ENCODE assay signal across 8 mouse cellular contexts in the genomic region with DNA sequence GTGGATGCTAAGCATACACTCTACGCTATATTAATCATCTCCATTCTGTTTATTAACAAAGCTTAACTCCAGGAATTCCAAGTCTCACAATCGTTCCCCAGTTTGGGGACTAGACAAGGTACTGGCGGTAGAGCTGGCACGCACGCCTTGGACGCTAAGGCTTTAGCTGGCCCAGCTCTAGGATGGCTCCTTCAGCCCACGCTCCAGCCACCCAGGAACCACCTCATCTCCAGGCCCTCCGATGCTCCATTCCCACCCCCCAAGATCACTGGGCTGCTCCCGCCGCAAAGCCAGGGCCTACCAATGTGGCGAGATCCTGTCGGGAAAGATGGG. TPM values are rescaled to one million over a fixed set of nuclear protein-coding genes. Genes with fewer than 3 reads are reported as not detected.
DNase-seq lines count a peak whose midpoint lies in the region; ATAC-seq and TF ChIP-seq lines count a peak whose summit lies in the region.

No protein-coding gene starts in this region.

- peak overlapping the region; percentile 66 for H3K4me2 ChIP-seq in embryonic facial prominence, embryonic 13.5 days
- H3K4me2 ChIP-seq in intestine, postnatal 0 days (replicated peaks; ENCODE audit: low read depth), result peak overlapping the region; percentile 70
- peak overlapping the region; percentile 71 for H3K4me2 ChIP-seq in neural tube, embryonic 12.5 days (replicated peaks)

- no peaks in the 10 kb centered on the region for H3K4me1 ChIP-seq in embryonic facial prominence, embryonic 13.5 days
- no peaks in the 10 kb centered on the region for H3K4me1 ChIP-seq in intestine, postnatal 0 days (replicated peaks; ENCODE audit: control insufficient read depth, insufficient read depth, low read length)
- no peaks in the 10 kb centered on the region for H3K4me1 ChIP-seq in neural tube, embryonic 12.5 days

- peak overlapping the region; percentile 88 for H3K9ac ChIP-seq in embryonic facial prominence, embryonic 13.5 days
- peak overlapping the region; percentile 76 for H3K9ac ChIP-seq in intestine, postnatal 0 days (ENCODE audit: low read depth, low read length)
- H3K9ac ChIP-seq in neural tube, embryonic 12.5 days, result peak overlapping the region; percentile 75

- peak; percentile 39; the same call in 1 of the 2 replicates for ATAC-seq in embryonic facial prominence, embryonic 13.5 days (ENCODE audit: insufficient number of reproducible peaks, insufficient read depth, low FRiP score, low TSS enrichment, low read depth)
- peak; percentile 50; the same call in 1 of the 2 replicates for ATAC-seq in intestine, postnatal 0 days
- no peak; the same call in 1 of the 2 replicates for ATAC-seq in neural tube, embryonic 12.5 days (ENCODE audit: low FRiP score, low read depth)

- peaks cover 26% of the 10 kb centered on the region for H3K36me3 ChIP-seq in embryonic facial prominence, embryonic 13.5 days
- peaks cover 16% of the 10 kb centered on the region; the same call in 1 of the 2 replicates for H3K36me3 ChIP-seq in intestine, postnatal 0 days (ENCODE audit: control insufficient read depth, insufficient read depth)
- peaks cover 16% of the 10 kb centered on the region for H3K36me3 ChIP-seq in neural tube, embryonic 12.5 days

- intact Hi-C loops in left cerebral cortex, adult 2 months (cut with DNase I), result loop anchor here (1.0 kb wide), 2 partner anchors 22 to 34 kb away; a partner anchor contains a TSS
- intact Hi-C loops in gastrocnemius, postnatal 14 days (cut with DNase I; ENCODE audit: low total_unique reads), result no loop called here

- TF ChIP-seq CTCF in left cerebral cortex, adult 2 months (IDR thresholded peaks at IDR 0.05), result no peak
- no peak for TF ChIP-seq CTCF in intestine, postnatal 0 days (IDR thresholded peaks at IDR 0.05; ENCODE audit: low read depth)

- H3K27ac ChIP-seq in left cerebral cortex, adult 2 months, result peak overlapping the region; percentile 98
- H3K27ac ChIP-seq in embryonic facial prominence, embryonic 13.5 days, result peak overlapping the region; percentile 80
- H3K27ac ChIP-seq in intestine, postnatal 0 days (ENCODE audit: low read depth, low read length), result peak overlapping the region; percentile 64
- no peak overlapping the region; the same call in 1 of the 2 replicates for H3K27ac ChIP-seq in neural tube, embryonic 12.5 days

- no peaks in the 10 kb centered on the region for H3K9me3 ChIP-seq in embryonic facial prominence, embryonic 13.5 days
- H3K9me3 ChIP-seq in intestine, postnatal 0 days (ENCODE audit: control insufficient read depth), result no peaks in the 10 kb centered on the region
- no peaks in the 10 kb centered on the region for H3K9me3 ChIP-seq in neural tube, embryonic 12.5 days

- WGBS in embryonic facial prominence, embryonic 13.5 days, result under 1% methylated on average over 12 of the region's 12 CpGs
- 0% methylated on average over 12 of the region's 12 CpGs for WGBS in intestine, postnatal 0 days
- under 1% methylated on average over 12 of the region's 12 CpGs for WGBS in neural tube, embryonic 12.5 days

- H3K27me3 ChIP-seq in embryonic facial prominence, embryonic 13.5 days, result no peaks in the 10 kb centered on the region
- H3K27me3 ChIP-seq in intestine, postnatal 0 days (replicated peaks; ENCODE audit: control insufficient read depth, insufficient read depth, low read length), result no peaks in the 10 kb centered on the region
- H3K27me3 ChIP-seq in neural tube, embryonic 12.5 days (replicated peaks), result no peaks in the 10 kb centered on the region

- DNase-seq in left cerebral cortex, adult 2 months (ENCODE audit: extremely low spot score in 1 of 2, low spot score in 2 of 2), result no peak
- DNase-seq in left cerebral cortex, adult 9 months (ENCODE audit: low spot score in 2 of 2), result no peak
- no peak for DNase-seq in gastrocnemius, postnatal 14 days
- DNase-seq in cerebellum, adult 18-20 months, result no peak
- DNase-seq in adrenal gland, postnatal 14 days, result no peak

- peak overlapping the region; percentile 99 for H3K4me3 ChIP-seq in left cerebral cortex, adult 2 months
- peak overlapping the region; percentile 75 for H3K4me3 ChIP-seq in embryonic facial prominence, embryonic 13.5 days
- peak overlapping the region; percentile 87 for H3K4me3 ChIP-seq in intestine, postnatal 0 days (ENCODE audit: low read depth, low read length)
- H3K4me3 ChIP-seq in neural tube, embryonic 12.5 days, result peak overlapping the region; percentile 70

RNA-seq across cellular contexts. Expression of a gene that starts 0.4 kb away (rescaled TPM):
- 100 to 1,000 TPM in 1 of 2 experiments, 10 to 100 TPM in 1; 99.9 to 153 TPM for total RNA-seq in left cerebral cortex, adult 2 months (2021)
- 81.1 and 82.7 TPM in 2 replicates for polyA plus RNA-seq in embryonic facial prominence, embryonic 13.5 days (2015; fragmentation: Nextera tagmentation; extraction: Ambion mirVana)
- 35.2 and 36.7 TPM in 2 replicates for polyA plus RNA-seq in intestine, postnatal 0 days (2015; fragmentation: Nextera tagmentation; extraction: Ambion mirVana)
- 103 and 104 TPM in 2 replicates for polyA plus RNA-seq in neural tube, embryonic 12.5 days (2016; fragmentation: Nextera tagmentation; extraction: Ambion mirVana)
- total RNA-seq in gastrocnemius, postnatal 14 days (2021), result 100 to 1,000 TPM in 1 of 2 experiments, 10 to 100 TPM in 1; 88.0 to 136 TPM
- 110 and 127 TPM in 2 replicates for total RNA-seq in adrenal gland, postnatal 14 days (2021)

RNA-seq across cellular contexts. Expression of a gene that starts 22.2 kb away (rescaled TPM):
- 10 to 100 TPM; 28.5 to 30.9 TPM for total RNA-seq in left cerebral cortex, adult 2 months (2021)
- polyA plus RNA-seq in embryonic facial prominence, embryonic 13.5 days (2015; fragmentation: Nextera tagmentation; extraction: Ambion mirVana), result 8.4 and 10.9 TPM in 2 replicates
- polyA plus RNA-seq in intestine, postnatal 0 days (2015; fragmentation: Nextera tagmentation; extraction: Ambion mirVana), result 4.7 and 5.0 TPM in 2 replicates
- 10.0 and 10.8 TPM in 2 replicates for polyA plus RNA-seq in neural tube, embryonic 12.5 days (2016; fragmentation: Nextera tagmentation; extraction: Ambion mirVana)
- total RNA-seq in gastrocnemius, postnatal 14 days (2021), result 1 to 10 TPM; 4.4 to 4.8 TPM
- total RNA-seq in adrenal gland, postnatal 14 days (2021), result 15.7 and 15.9 TPM in 2 replicates
